Mouse (Mus musculus) kidney, embryonic 15.5 days (tissue): ENCODE measurements around the gene Slc10a2. TPM values are rescaled to one million over a fixed set of nuclear protein-coding genes. Genes with fewer than 3 reads are reported as not detected.
"Not testable (repeated sequence)": the region's sequence is repeated elsewhere in the genome, so short reads cannot be mapped to it uniquely, and the experiment has no call there.

Experiments
- ATAC-seq: fragments of 200-750 bp; cut with Nextera tagmentation; replicated peaks from 2 replicates; pipeline ENCODE4 v1.8.0; 2017; ENCODE audit warnings: moderate TSS enrichment; ENCODE audit not compliant: low FRiP score
- H3K27ac ChIP-seq: fragments of 300-500 bp; sonication (generic); 2 replicates; pipeline ENCODE4 v1.5.1; 2015; ENCODE audit warnings: mild to moderate bottlenecking, inconsistent platforms
- H3K27me3 ChIP-seq: fragments of 300-500 bp; sonication (generic); 2 replicates; pipeline ENCODE4 v1.6.1; 2015; ENCODE audit warnings: inconsistent platforms
- H3K36me3 ChIP-seq: fragments of 300-500 bp; sonication (generic); 2 replicates; pipeline ENCODE4 v1.6.1; 2015; ENCODE audit warnings: inconsistent platforms
- H3K4me1 ChIP-seq: fragments of 300-500 bp; sonication (generic); 2 replicates; pipeline ENCODE4 v1.6.1; 2015; ENCODE audit warnings: inconsistent platforms
- H3K4me2 ChIP-seq: fragments of 300-500 bp; sonication (generic); 2 replicates; pipeline ENCODE4 v1.6.1; 2015; ENCODE audit warnings: moderate library complexity, mild to moderate bottlenecking, inconsistent platforms
- H3K4me3 ChIP-seq: fragments of 300-500 bp; sonication (generic); replicated peaks from 2 replicates; pipeline ENCODE4 v1.5.1; 2015; ENCODE audit warnings: mild to moderate bottlenecking, inconsistent platforms
- H3K9ac ChIP-seq: fragments of 300-500 bp; sonication (generic); 2 replicates; pipeline ENCODE4 v1.6.1; 2015; ENCODE audit warnings: mild to moderate bottlenecking, inconsistent platforms
- H3K9me3 ChIP-seq: fragments of 300-500 bp; sonication (generic); replicated peaks from 2 replicates; pipeline ENCODE4 v1.6.1; 2016; ENCODE audit warnings: inconsistent platforms
- WGBS: fragments of 180-500 bp; shearing (Covaris S2); methylation state at CpG from one replicate; pipeline ENCODE4 v1.1.7; 2015; ENCODE audit warnings: mixed read lengths; 5-methylcytosine and 5-hydroxymethylcytosine counted together
- polyA plus RNA-seq: library from polyadenylated mRNA; unstranded; fragments of >200 nt; fragmentation: Nextera tagmentation; extraction: Ambion mirVana; gene quantifications from 2 replicates; pipeline ENCODE4 v1.2.1, GENCODE M21; 2015

Slc10a2 gene
- polyA plus RNA-seq: 0.19 and 0.30 TPM in 2 replicates

DNA sequence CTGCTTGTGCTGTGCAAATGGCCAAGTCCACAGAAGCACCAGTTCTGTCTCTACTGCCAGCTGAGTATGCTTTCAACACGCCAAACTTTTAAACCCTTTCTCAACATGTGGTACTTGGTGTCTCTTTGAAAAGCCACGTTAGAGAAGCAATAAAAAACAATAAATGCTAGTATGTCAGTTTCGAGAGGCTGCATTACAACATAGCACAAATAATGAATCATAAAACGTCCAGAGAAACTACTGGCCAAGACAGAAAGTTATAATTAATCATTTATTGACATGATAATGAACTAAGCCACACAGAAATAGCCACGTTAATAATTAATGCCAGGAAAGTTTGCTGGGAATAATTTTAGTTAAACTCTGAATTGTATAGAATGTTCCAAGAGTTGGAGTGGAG is at the start of gene Slc10a2:
TSS of gene Slc10a2 (minus strand) at position 166 of the 400 bp plus-strand sequence.
- 52% methylated on average over 5 of the region's 5 CpGs for WGBS
- ATAC-seq: no peak
- H3K9ac ChIP-seq: no peak within 1 kb of the TSS

GRCm38 (mm10) chr8:5129322-5129829 is 24.2 kb upstream of the Slc10a2 start:
- no peaks in the 10 kb centered on the region for H3K4me1 ChIP-seq
- H3K36me3 ChIP-seq: no peaks in the 10 kb centered on the region
- H3K4me3 ChIP-seq: no peak overlapping the region
- H3K27me3 ChIP-seq: no peaks in the 10 kb centered on the region
- no peak for ATAC-seq
- H3K27ac ChIP-seq: no peak overlapping the region
- H3K9me3 ChIP-seq: no peaks in the 10 kb centered on the region
- no peak overlapping the region for H3K9ac ChIP-seq
- H3K4me2 ChIP-seq: no peak overlapping the region
- WGBS: 86% methylated on average over 2 of the region's 2 CpGs

More for the DNA sequence above, at the start of gene Slc10a2:
- no peaks in the 10 kb centered on the region for H3K36me3 ChIP-seq
- no peaks in the 10 kb centered on the region for H3K9me3 ChIP-seq
- no peak within 1 kb of the TSS for H3K27ac ChIP-seq
- no peaks in the 10 kb centered on the region for H3K4me1 ChIP-seq
- H3K4me3 ChIP-seq: no peak within 1 kb of the TSS
- no peaks in the 10 kb centered on the region for H3K27me3 ChIP-seq
- no peak within 1 kb of the TSS for H3K4me2 ChIP-seq

DNA sequence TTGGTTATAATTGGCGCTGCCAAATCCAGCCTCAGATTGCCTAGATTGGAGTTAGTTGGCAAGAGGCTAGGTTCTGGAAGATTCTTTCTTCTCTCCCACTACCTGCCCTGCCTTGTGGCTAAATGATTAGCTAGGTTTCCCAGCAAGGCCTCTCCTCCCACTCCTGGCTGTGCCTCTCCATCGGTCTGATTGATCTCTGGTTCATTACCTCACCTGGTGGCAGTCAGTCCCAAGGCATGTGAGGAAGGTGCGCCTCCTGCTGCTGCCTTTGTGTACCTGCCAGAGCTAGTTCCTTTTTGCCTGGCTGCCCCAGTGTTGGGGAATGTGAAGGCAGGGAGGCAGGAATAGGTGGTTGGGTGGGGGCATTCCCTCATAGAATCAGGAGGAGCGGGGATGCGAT is 1.7 kb upstream of the Slc10a2 start:
- WGBS: 66% methylated on average over 5 of the region's 5 CpGs
- no peaks in the 10 kb centered on the region for H3K27me3 ChIP-seq
- no peaks in the 10 kb centered on the region for H3K4me1 ChIP-seq
- H3K27ac ChIP-seq: no peak overlapping the region
- no peaks in the 10 kb centered on the region for H3K36me3 ChIP-seq
- no peak overlapping the region for H3K4me3 ChIP-seq
- no peak overlapping the region for H3K9ac ChIP-seq
- H3K9me3 ChIP-seq: no peaks in the 10 kb centered on the region
- no peak overlapping the region for H3K4me2 ChIP-seq
- ATAC-seq: peak; percentile 75

DNA sequence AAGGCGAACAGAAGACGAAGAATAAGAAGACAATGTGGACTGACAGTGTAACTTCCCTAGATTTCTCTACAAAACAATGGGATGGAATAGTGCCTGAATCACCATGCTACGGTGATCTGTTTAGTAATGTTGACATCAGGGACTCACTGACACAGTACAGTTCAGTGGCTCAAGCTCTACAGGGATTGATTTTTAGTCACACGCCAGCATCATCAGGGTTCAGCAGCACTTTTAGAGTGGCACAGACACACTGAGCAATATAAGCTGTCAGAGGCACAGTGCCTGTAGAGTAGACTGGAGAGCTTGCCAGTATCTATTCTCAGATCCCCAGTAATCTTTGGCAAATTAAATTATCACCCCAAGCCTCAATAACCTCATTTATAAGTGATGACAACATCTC is 9.8 kb downstream of the Slc10a2 start:
- no peaks in the 10 kb centered on the region for H3K36me3 ChIP-seq
- no peak for ATAC-seq
- no peaks in the 10 kb centered on the region for H3K27me3 ChIP-seq
- 89% methylated on average over 4 of the region's 4 CpGs for WGBS
- H3K4me2 ChIP-seq: no peak overlapping the region
- H3K9ac ChIP-seq: no peak overlapping the region
- no peaks in the 10 kb centered on the region for H3K4me1 ChIP-seq
- no peak overlapping the region for H3K4me3 ChIP-seq
- H3K27ac ChIP-seq: no peak overlapping the region
- H3K9me3 ChIP-seq: no peaks in the 10 kb centered on the region

DNA sequence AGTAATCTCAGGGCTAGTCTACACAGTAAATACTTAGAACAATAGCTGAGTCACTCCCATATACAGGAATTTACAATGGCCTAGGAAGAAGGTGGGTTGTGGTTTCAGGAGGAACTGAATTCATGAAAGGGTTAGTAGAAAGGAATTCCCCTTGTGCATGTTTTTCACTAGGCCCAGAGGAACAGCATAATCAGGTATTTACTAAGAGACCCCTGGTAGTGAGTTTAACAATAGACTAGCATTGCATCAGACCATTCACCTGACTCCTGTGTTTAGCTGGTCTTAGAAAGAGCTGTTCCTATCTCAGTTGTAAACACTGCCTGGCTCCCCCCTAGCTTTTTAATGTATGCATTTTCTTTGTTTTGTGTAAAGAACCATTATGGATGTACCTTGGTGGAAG is 11.2 kb downstream of the Slc10a2 start:
- H3K36me3 ChIP-seq, H3K27ac ChIP-seq, H3K4me2 ChIP-seq, H3K4me3 ChIP-seq, H3K9me3 ChIP-seq, H3K27me3 ChIP-seq, H3K4me1 ChIP-seq, ATAC-seq, H3K9ac ChIP-seq: not testable (repeated sequence)

DNA sequence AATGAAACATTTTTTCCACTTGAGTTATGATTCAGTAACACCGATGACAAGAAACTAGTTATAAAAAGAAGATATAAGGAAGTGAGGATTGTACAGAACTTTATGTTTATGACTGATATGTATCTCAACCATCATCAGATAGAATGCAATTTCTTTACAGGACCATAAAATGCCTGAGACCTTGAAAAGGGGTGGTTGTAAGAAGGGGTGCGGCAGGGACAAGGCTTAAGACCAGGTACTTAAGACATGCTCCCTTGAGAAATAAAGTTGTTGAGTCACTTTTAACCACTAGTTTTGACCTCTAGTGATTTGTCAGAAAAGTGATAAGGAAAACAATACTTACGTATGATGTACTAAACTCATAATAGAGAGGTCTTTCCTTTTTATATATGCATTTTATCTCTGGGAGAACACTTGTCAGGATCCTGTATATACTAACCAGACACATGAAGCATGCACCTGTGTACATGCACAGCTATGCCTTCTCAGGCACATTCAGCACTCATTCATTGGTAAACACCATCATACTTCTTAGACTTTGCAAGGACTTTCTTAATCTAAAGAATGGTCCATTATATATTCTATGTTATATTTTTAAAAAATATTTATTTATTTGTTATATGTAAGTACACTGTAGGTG is 31.4 kb downstream of the Slc10a2 start:
- no peaks in the 10 kb centered on the region for H3K9me3 ChIP-seq
- H3K4me2 ChIP-seq: no peak overlapping the region
- no peaks in the 10 kb centered on the region for H3K27me3 ChIP-seq
- H3K4me3 ChIP-seq: no peak overlapping the region
- no peak overlapping the region for H3K27ac ChIP-seq
- no peaks in the 10 kb centered on the region for H3K4me1 ChIP-seq
- WGBS: 86% methylated on average over 3 of the region's 3 CpGs
- no peak overlapping the region for H3K9ac ChIP-seq
- no peaks in the 10 kb centered on the region for H3K36me3 ChIP-seq
- ATAC-seq: no peak

- Histone ChIP-seq H3K9ac (no peak overlapping the region), H3K4me1 (no peaks in the 10 kb centered on the region), H3K4me3 (no peak overlapping the region), H3K4me2 (no peak overlapping the region), H3K36me3 (no peaks in the 10 kb centered on the region), H3K27ac (no peak overlapping the region), H3K27me3 (no peaks in the 10 kb centered on the region), H3K9me3 (no peaks in the 10 kb centered on the region)
- WGBS: 76% methylated on average over 1 of the region's 1 CpGs
- no peak for ATAC-seq
Observed at GRCm38 (mm10) chr8:5058888-5059287, 46.3 kb downstream of the Slc10a2 start.

DNA sequence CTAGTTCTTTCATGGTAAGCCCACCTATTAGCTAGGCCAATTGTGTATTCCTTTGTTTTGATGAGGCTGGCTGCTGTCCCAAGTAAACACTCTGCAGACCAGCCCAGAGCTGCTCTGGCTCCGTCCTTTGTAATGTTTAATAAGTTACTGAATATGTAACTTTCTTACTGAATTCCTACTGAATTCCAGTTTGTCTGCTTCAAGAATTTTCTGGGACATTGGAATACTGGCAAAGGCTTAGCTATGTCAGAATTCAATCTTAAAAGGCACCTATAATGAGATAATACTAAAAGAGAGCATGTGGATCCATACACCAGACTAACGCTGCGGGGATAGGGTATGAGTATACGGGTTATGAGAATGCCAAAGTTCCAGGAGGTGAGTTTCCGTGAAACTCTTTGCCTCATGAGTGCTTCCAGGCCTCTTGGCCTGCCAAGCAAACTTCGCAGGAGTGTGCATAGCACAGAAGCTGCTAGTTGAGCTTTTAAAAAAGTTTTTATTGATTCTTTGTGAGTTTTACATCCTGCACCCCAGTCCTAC is 60.7 kb downstream of the Slc10a2 start:
- not testable (repeated sequence) for H3K4me1 ChIP-seq, H3K27ac ChIP-seq, H3K36me3 ChIP-seq, H3K27me3 ChIP-seq, H3K9me3 ChIP-seq, ATAC-seq, H3K9ac ChIP-seq, H3K4me3 ChIP-seq, H3K4me2 ChIP-seq
- 89% methylated on average over 6 of the region's 6 CpGs for WGBS

DNA sequence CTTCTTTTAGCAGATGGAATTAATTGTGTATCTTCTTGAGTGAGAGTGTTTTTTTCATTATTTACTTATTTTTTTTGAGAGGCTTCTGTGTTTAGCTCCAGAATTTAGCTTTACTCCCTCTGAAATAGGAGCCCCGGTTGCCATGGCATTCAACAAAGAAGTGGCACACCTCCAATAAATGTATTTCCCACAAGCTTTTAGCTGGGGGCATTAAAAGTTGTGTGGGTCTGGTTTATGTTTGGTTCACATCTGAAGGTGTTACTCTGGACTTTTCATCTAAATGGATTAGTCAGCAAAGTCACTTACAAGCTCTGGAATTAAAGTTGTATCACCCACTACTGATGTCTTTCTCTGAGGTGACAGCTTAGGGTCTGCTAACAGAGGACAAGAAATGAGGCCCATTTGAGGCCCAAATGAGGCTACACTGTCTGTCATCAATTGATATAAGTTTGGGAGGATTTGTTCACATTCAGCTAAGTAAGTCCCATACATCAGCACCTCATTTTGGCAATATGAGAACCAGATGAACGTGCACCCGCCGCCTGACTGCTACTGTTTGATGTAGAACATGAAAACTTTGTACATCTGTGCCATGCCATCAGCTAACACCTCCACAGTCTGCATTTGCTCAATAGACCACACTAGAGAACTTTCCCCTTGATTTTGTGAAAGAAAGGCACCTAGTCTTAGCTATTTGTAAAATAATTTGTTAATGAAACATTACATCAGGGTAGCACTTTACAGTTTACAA is 66.2 kb downstream of the Slc10a2 start:
- no peak overlapping the region for H3K9ac ChIP-seq
- no peak for ATAC-seq
- 79% methylated on average over 4 of the region's 4 CpGs for WGBS

More for the DNA sequence above, 66.2 kb downstream of the Slc10a2 start:
- no peaks in the 10 kb centered on the region for H3K27me3 ChIP-seq
- no peaks in the 10 kb centered on the region for H3K4me1 ChIP-seq
- H3K9me3 ChIP-seq: no peaks in the 10 kb centered on the region
- no peak overlapping the region for H3K4me2 ChIP-seq
- no peak overlapping the region for H3K27ac ChIP-seq
- H3K36me3 ChIP-seq: no peaks in the 10 kb centered on the region
- no peak overlapping the region for H3K4me3 ChIP-seq
